Mouse (Mus musculus): ENCODE data around the gene Fgfr2. TPM values are rescaled to one million over a fixed set of nuclear protein-coding genes. Genes with fewer than 3 reads are reported as not detected.

The Fgfr2 gene
- polyA plus RNA-seq, 1 experiment: 59.9 TPM

GRCm38 (mm10) chr7:130690869-130691268 lies 2432.3 kb downstream of the Fgfr2 start:
- Histone ChIP-seq H3K4me3 (ENCODE audit: insufficient read depth, low read length) (no peak overlapping the region), H3K27ac (ENCODE audit: insufficient read depth, low read length) (no peak overlapping the region), H3K4me1 (ENCODE audit: control insufficient read depth, insufficient read depth, low read length) (no peaks in the 10 kb centered on the region)
- TF ChIP-seq POLR2A (IDR thresholded peaks at IDR 0.05; ENCODE audit: low read depth, low read length) (no peak), CTCF (IDR thresholded peaks at IDR 0.05; ENCODE audit: borderline replicate concordance, insufficient read depth, low read length) (no peak)

GRCm38 (mm10) chr7:130688601-130689000 lies 2434.5 kb downstream of the Fgfr2 start:
- H3K4me3 ChIP-seq (ENCODE audit: insufficient read depth, low read length): no peak overlapping the region
- TF ChIP-seq CTCF (IDR thresholded peaks at IDR 0.05; ENCODE audit: borderline replicate concordance, insufficient read depth, low read length) (no peak), POLR2A (IDR thresholded peaks at IDR 0.05; ENCODE audit: low read depth, low read length) (no peak)
- no peak overlapping the region for H3K27ac ChIP-seq (ENCODE audit: insufficient read depth, low read length)
- no peaks in the 10 kb centered on the region for H3K4me1 ChIP-seq (ENCODE audit: control insufficient read depth, insufficient read depth, low read length)

GRCm38 (mm10) chr7:130681798-130682197 lies 2441.4 kb downstream of the Fgfr2 start:
- H3K4me1 ChIP-seq (ENCODE audit: control insufficient read depth, insufficient read depth, low read length): no peaks in the 10 kb centered on the region
- H3K27ac ChIP-seq (ENCODE audit: insufficient read depth, low read length): peak overlapping the region; percentile 0; the same call in 1 of the 2 replicates
- H3K4me3 ChIP-seq (ENCODE audit: insufficient read depth, low read length): no peak overlapping the region
- TF ChIP-seq CTCF (IDR thresholded peaks at IDR 0.05; ENCODE audit: borderline replicate concordance, insufficient read depth, low read length) (no peak), POLR2A (IDR thresholded peaks at IDR 0.05; ENCODE audit: low read depth, low read length) (no peak)

- Histone ChIP-seq H3K27ac (ENCODE audit: insufficient read depth, low read length) (no peak overlapping the region), H3K4me1 (ENCODE audit: control insufficient read depth, insufficient read depth, low read length) (no peaks in the 10 kb centered on the region), H3K4me3 (ENCODE audit: insufficient read depth, low read length) (no peak overlapping the region)
- no peak for TF ChIP-seq POLR2A (IDR thresholded peaks at IDR 0.05; ENCODE audit: low read depth, low read length)
- TF ChIP-seq CTCF (IDR thresholded peaks at IDR 0.05; ENCODE audit: borderline replicate concordance, insufficient read depth, low read length): no peak
Measured at GRCm38 (mm10) chr7:130678414-130678813, 2444.7 kb downstream of the Fgfr2 start.

GRCm38 (mm10) chr7:130677541-130678274 lies 2445.4 kb downstream of the Fgfr2 start:
- Histone ChIP-seq H3K4me1 (ENCODE audit: control insufficient read depth, insufficient read depth, low read length) (no peaks in the 10 kb centered on the region), H3K4me3 (ENCODE audit: insufficient read depth, low read length) (no peak overlapping the region), H3K27ac (ENCODE audit: insufficient read depth, low read length) (peak overlapping the region; percentile 12; the same call in 1 of the 2 replicates)
- no peak for TF ChIP-seq POLR2A (IDR thresholded peaks at IDR 0.05; ENCODE audit: low read depth, low read length)
- TF ChIP-seq CTCF (IDR thresholded peaks at IDR 0.05; ENCODE audit: borderline replicate concordance, insufficient read depth, low read length): no peak

- H3K27ac ChIP-seq (ENCODE audit: insufficient read depth, low read length): peak overlapping the region; percentile 1; the same call in 1 of the 2 replicates
- TF ChIP-seq POLR2A (IDR thresholded peaks at IDR 0.05; ENCODE audit: low read depth, low read length): no peak
- TF ChIP-seq CTCF (IDR thresholded peaks at IDR 0.05; ENCODE audit: borderline replicate concordance, insufficient read depth, low read length): no peak
Measured at GRCm38 (mm10) chr7:130676885-130677540, 2446.1 kb downstream of the Fgfr2 start.

GRCm38 (mm10) chr7:130674526-130674925 lies 2448.6 kb downstream of the Fgfr2 start:
- TF ChIP-seq POLR2A (IDR thresholded peaks at IDR 0.05; ENCODE audit: low read depth, low read length): no peak
- no peak for TF ChIP-seq CTCF (IDR thresholded peaks at IDR 0.05; ENCODE audit: borderline replicate concordance, insufficient read depth, low read length)
- H3K27ac ChIP-seq (ENCODE audit: insufficient read depth, low read length): no peak overlapping the region
- H3K4me1 ChIP-seq (ENCODE audit: control insufficient read depth, insufficient read depth, low read length): peaks cover 17% of the 10 kb centered on the region
- H3K4me3 ChIP-seq (ENCODE audit: insufficient read depth, low read length): no peak overlapping the region

More at GRCm38 (mm10) chr7:130676885-130677540, 2446.1 kb downstream of the Fgfr2 start:
- Histone ChIP-seq H3K4me1 (ENCODE audit: control insufficient read depth, insufficient read depth, low read length) (no peaks in the 10 kb centered on the region), H3K4me3 (ENCODE audit: insufficient read depth, low read length) (no peak overlapping the region)

GRCm38 (mm10) chr7:130673169-130674033 lies 2449.7 kb downstream of the Fgfr2 start:
- peak overlapping the region; percentile 38 for H3K27ac ChIP-seq (ENCODE audit: insufficient read depth, low read length)
- no peak for TF ChIP-seq POLR2A (IDR thresholded peaks at IDR 0.05; ENCODE audit: low read depth, low read length)
- peak; percentile 75; the same call in 1 of the 2 replicates for TF ChIP-seq CTCF (IDR thresholded peaks at IDR 0.05; ENCODE audit: borderline replicate concordance, insufficient read depth, low read length)
- peaks cover 24% of the 10 kb centered on the region for H3K4me1 ChIP-seq (ENCODE audit: control insufficient read depth, insufficient read depth, low read length)
- no peak overlapping the region for H3K4me3 ChIP-seq (ENCODE audit: insufficient read depth, low read length)

- H3K4me3 ChIP-seq (ENCODE audit: insufficient read depth, low read length): no peak overlapping the region
- H3K4me1 ChIP-seq (ENCODE audit: control insufficient read depth, insufficient read depth, low read length): peaks cover 24% of the 10 kb centered on the region
- TF ChIP-seq CTCF (IDR thresholded peaks at IDR 0.05; ENCODE audit: borderline replicate concordance, insufficient read depth, low read length) (no peak), POLR2A (IDR thresholded peaks at IDR 0.05; ENCODE audit: low read depth, low read length) (no peak)
- H3K27ac ChIP-seq (ENCODE audit: insufficient read depth, low read length): peak overlapping the region; percentile 12
Measured at GRCm38 (mm10) chr7:130671301-130671700, 2451.8 kb downstream of the Fgfr2 start.
